Mouse (Mus musculus) embryonic fibroblast, embryonic 13.5 days (primary cell): Measurements from ENCODE around the gene Srpr. TPM values are rescaled to one million over a fixed set of nuclear protein-coding genes. Genes with fewer than 3 reads are reported as not detected.

Source experiments
- H3K27ac ChIP-seq: 2 replicates; pipeline ENCODE4 v1.5.1; 2012; ENCODE audit warnings: low read length, control low read depth, inconsistent platforms; ENCODE audit not compliant: insufficient read depth
- H3K4me1 ChIP-seq: 2 replicates; pipeline ENCODE4 v1.6.1; 2011; ENCODE audit warnings: low read length; ENCODE audit not compliant: control insufficient read depth, insufficient read depth
- H3K4me3 ChIP-seq: 2 replicates; pipeline ENCODE4 v1.5.1; 2011; ENCODE audit warnings: mild to moderate bottlenecking, control low read depth, low read length; ENCODE audit not compliant: insufficient read depth
- CTCF ChIP-seq: IDR thresholded peaks from 2 replicates; pipeline ENCODE4 v1.5.1; 2011; ENCODE audit warnings: mild to moderate bottlenecking, control low read depth, low read length, moderate library complexity, borderline replicate concordance; ENCODE audit not compliant: insufficient read depth
- POLR2A ChIP-seq: IDR thresholded peaks from 2 replicates; pipeline ENCODE4 v1.6.1; 2011; ENCODE audit warnings: low read depth, mild to moderate bottlenecking, control low read depth, low read length, moderate library complexity
- polyA plus RNA-seq: library from polyadenylated mRNA; stranded (reverse); fragments of >200 nt; gene quantifications from 2 replicates; pipeline ENCODE4 v1.2.4, GENCODE M21; 2011; ENCODE audit warnings: low read depth; ENCODE audit not compliant: missing spikeins, insufficient read length

Srpr gene
- polyA plus RNA-seq, 1 experiment: 164 TPM

- no peak overlapping the region for H3K4me3 ChIP-seq
- TF ChIP-seq POLR2A (no peak), CTCF (no peak)
Observed at GRCm38 (mm10) chr9:35187351-35187903, 12.5 kb upstream of the Srpr start.

GRCm38 (mm10) chr9:35188700-35189099 lies 11.3 kb upstream of the Srpr start:
- Histone ChIP-seq H3K4me3 (no peak overlapping the region), H3K27ac (no peak overlapping the region), H3K4me1 (no peaks in the 10 kb centered on the region)
- TF ChIP-seq POLR2A (no peak), CTCF (no peak)

More at GRCm38 (mm10) chr9:35187351-35187903, 12.5 kb upstream of the Srpr start:
- Histone ChIP-seq H3K4me1 (no peaks in the 10 kb centered on the region), H3K27ac (no peak overlapping the region)

GRCm38 (mm10) chr9:35192983-35193542 lies 6.9 kb upstream of the Srpr start:
- no peak overlapping the region for H3K27ac ChIP-seq
- no peaks in the 10 kb centered on the region for H3K4me1 ChIP-seq
- TF ChIP-seq POLR2A: no peak
- no peak overlapping the region for H3K4me3 ChIP-seq

- no peak for TF ChIP-seq POLR2A
- TF ChIP-seq CTCF: no peak
- Histone ChIP-seq H3K4me3 (no peak overlapping the region), H3K27ac (no peak overlapping the region), H3K4me1 (no peaks in the 10 kb centered on the region)
Observed at GRCm38 (mm10) chr9:35194048-35194447, 5.9 kb upstream of the Srpr start.

- Histone ChIP-seq H3K4me3 (no peak overlapping the region), H3K4me1 (0 out of 2 replicates have a peak, but pooled peaks cover 3% of the 10 kb centered on the region), H3K27ac (no peak overlapping the region)
- no peak for TF ChIP-seq POLR2A
- TF ChIP-seq CTCF: no peak
Observed at GRCm38 (mm10) chr9:35197625-35198024, 2.4 kb upstream of the Srpr start.

GRCm38 (mm10) chr9:35198351-35198750 lies 1.6 kb upstream of the Srpr start:
- no peak for TF ChIP-seq POLR2A
- TF ChIP-seq CTCF: no peak
- Histone ChIP-seq H3K27ac (no peak overlapping the region), H3K4me1 (0 out of 2 replicates have a peak, but pooled peaks cover 3% of the 10 kb centered on the region), H3K4me3 (no peak overlapping the region)

GRCm38 (mm10) chr9:35198945-35199771 lies 817 bp upstream of the Srpr start:
- Histone ChIP-seq H3K4me1 (0 out of 2 replicates have a peak, but pooled peaks cover 3% of the 10 kb centered on the region), H3K4me3 (peak overlapping the region; percentile 90), H3K27ac (peak overlapping the region; percentile 5; the same call in 1 of the 2 replicates)
- no peak for TF ChIP-seq POLR2A
- no peak for TF ChIP-seq CTCF

- Histone ChIP-seq H3K4me1 (0 out of 2 replicates have a peak, but pooled peaks cover 3% of the 10 kb centered on the region), H3K27ac (no peak overlapping the region), H3K4me3 (peak overlapping the region; percentile 54; the same call in 1 of the 2 replicates)
- TF ChIP-seq POLR2A (no peak), CTCF (no peak)
Observed at GRCm38 (mm10) chr9:35200529-35201060, 620 bp downstream of the Srpr start.

GRCm38 (mm10) chr9:35203536-35203935 lies 3.6 kb downstream of the Srpr start:
- TF ChIP-seq CTCF (no peak), POLR2A (no peak)
- Histone ChIP-seq H3K4me1 (0 out of 2 replicates have a peak, but pooled peaks cover 3% of the 10 kb centered on the region), H3K27ac (no peak overlapping the region), H3K4me3 (no peak overlapping the region)
